Mouse (Mus musculus) erythroblast, embryonic 14.5 days (primary cell): Measurements from ENCODE around the gene Ppm1g.

Source experiments
- GATA1 ChIP-seq: IDR thresholded peaks from 2 replicates; pipeline ENCODE4 v1.6.1; 2012; ENCODE audit warnings: low read length, inconsistent platforms, mixed read lengths
- TAL1 ChIP-seq: IDR thresholded peaks from 3 replicates; pipeline ENCODE4 v1.6.1; 2012; ENCODE audit warnings: low read length, inconsistent platforms, mixed read lengths

- TF ChIP-seq GATA1 (no peak), TAL1 (no peak)
Measured at GRCm38 (mm10) chr5:31222696-31223095, 2.2 kb upstream of the Ppm1g start.
